Mouse (Mus musculus): Measurements from ENCODE around the gene Magoh. TPM values are rescaled to one million over a fixed set of nuclear protein-coding genes. Genes with fewer than 3 reads are reported as not detected.

The Magoh gene
- polyA plus RNA-seq, 1 experiment = 28.4 TPM

DNA sequence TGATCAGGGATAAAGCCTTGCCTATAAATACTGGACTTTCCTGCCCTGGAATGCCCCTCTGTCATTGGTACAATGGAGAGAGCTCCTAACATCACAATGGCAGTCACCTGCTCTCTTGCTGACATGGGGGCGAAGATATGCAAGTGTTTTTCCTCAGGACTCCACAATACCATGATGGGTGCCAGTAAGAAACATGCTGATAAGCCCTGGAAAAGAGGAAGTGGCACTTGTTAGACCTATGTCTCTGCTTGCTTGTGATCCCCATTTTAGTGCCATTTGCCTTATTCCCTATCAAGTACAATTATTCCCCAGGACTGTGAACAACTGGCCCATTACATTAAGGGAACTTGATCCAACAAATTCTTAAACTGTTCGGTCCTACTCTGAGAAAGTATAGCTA, 49.2 kb downstream of the Magoh start:
- no peak for TF ChIP-seq CTCF (IDR thresholded peaks at IDR 0.05; ENCODE audit: control insufficient read depth, insufficient read depth, insufficient replicate concordance, low read depth, low read length)
- no peak for TF ChIP-seq POLR2A (IDR thresholded peaks at IDR 0.05; ENCODE audit: control insufficient read depth, low read depth, low read length)
- Histone ChIP-seq H3K4me3 (ENCODE audit: control insufficient read depth, low read depth, low read length) (no peak overlapping the region), H3K4me1 (ENCODE audit: control insufficient read depth, insufficient read depth, low read length) (peaks cover 2% of the 10 kb centered on the region; the same call in 1 of the 2 replicates), H3K27ac (ENCODE audit: control insufficient read depth, insufficient read depth, low read depth, low read length) (no peak overlapping the region), H3K36me3 (ENCODE audit: control insufficient read depth, insufficient read depth, low read length) (no peaks in the 10 kb centered on the region), H3K27me3 (ENCODE audit: control insufficient read depth, insufficient read depth, low read length) (no peaks in the 10 kb centered on the region)

DNA sequence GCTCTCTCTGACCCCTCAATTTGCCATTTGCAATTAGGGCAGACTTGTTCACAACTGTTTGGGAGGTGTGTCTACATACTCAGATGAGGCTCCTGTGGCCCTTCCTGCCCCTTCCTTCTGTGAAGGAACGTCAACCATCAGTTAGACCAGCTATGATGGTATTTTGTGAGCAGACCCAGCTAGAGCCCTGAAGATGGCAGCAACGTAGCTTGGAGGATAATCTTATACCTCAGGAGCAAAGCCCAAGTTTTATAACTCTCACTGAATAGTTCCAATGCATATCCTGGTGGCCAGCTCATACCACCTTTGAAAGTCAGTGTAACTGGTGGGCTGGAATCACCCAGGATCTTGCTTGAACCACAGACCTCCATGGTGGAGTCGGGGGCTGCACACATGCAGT, 51.9 kb downstream of the Magoh start:
- Histone ChIP-seq H3K27me3 (ENCODE audit: control insufficient read depth, insufficient read depth, low read length) (no peaks in the 10 kb centered on the region), H3K27ac (ENCODE audit: control insufficient read depth, insufficient read depth, low read depth, low read length) (no peak overlapping the region), H3K4me1 (ENCODE audit: control insufficient read depth, insufficient read depth, low read length) (peaks cover 2% of the 10 kb centered on the region; the same call in 1 of the 2 replicates), H3K36me3 (ENCODE audit: control insufficient read depth, insufficient read depth, low read length) (no peaks in the 10 kb centered on the region), H3K4me3 (ENCODE audit: control insufficient read depth, low read depth, low read length) (no peak overlapping the region)
- no peak for TF ChIP-seq CTCF (IDR thresholded peaks at IDR 0.05; ENCODE audit: control insufficient read depth, insufficient read depth, insufficient replicate concordance, low read depth, low read length)
- no peak for TF ChIP-seq POLR2A (IDR thresholded peaks at IDR 0.05; ENCODE audit: control insufficient read depth, low read depth, low read length)

DNA sequence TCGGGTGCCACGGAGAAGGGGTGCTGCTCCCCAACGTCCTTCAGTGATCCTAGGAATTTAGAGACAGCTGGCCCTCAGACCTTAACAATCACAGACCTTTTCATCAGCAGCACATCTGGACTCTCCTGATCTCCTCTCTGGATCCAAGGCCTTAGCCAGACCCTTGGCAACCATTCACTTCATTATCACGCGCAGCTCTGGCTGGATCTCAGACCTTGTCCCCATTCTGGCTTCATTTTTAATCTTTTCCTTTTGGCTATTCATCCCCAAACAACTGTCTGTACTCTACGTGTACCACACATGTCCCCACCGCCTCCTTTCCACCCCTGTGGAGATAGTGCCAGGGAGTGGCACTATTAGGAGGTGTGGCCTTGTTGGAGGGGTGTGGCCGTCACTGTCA, 53.7 kb downstream of the Magoh start:
- Histone ChIP-seq H3K27ac (ENCODE audit: control insufficient read depth, insufficient read depth, low read depth, low read length) (no peak overlapping the region), H3K4me3 (ENCODE audit: control insufficient read depth, low read depth, low read length) (no peak overlapping the region), H3K36me3 (ENCODE audit: control insufficient read depth, insufficient read depth, low read length) (no peaks in the 10 kb centered on the region), H3K27me3 (ENCODE audit: control insufficient read depth, insufficient read depth, low read length) (no peaks in the 10 kb centered on the region), H3K4me1 (ENCODE audit: control insufficient read depth, insufficient read depth, low read length) (peaks cover 2% of the 10 kb centered on the region; the same call in 1 of the 2 replicates)
- TF ChIP-seq CTCF (IDR thresholded peaks at IDR 0.05; ENCODE audit: control insufficient read depth, insufficient read depth, insufficient replicate concordance, low read depth, low read length) (no peak), POLR2A (IDR thresholded peaks at IDR 0.05; ENCODE audit: control insufficient read depth, low read depth, low read length) (no peak)

DNA sequence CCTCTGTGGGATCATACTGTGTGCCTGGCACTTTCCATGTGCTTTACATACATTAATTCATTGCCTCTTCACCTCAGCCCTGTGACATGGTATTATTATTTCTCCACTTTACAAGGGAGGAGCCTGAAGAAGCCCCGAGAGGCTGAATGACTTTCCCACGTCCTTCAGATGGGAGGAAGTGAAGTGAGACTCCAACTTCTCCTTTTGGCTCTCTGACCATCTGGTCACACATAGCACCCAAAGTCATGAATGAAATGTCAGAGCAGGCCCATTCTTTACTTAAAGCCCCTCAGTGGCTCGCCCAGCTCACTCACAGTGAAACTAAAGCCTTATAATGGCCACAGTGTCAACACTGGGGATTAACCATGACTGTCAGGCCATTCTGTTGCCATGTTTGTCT, 55.7 kb downstream of the Magoh start:
- no peak overlapping the region for H3K27ac ChIP-seq (ENCODE audit: control insufficient read depth, insufficient read depth, low read depth, low read length)
- H3K27me3 ChIP-seq (ENCODE audit: control insufficient read depth, insufficient read depth, low read length) = no peaks in the 10 kb centered on the region
- TF ChIP-seq CTCF (IDR thresholded peaks at IDR 0.05; ENCODE audit: control insufficient read depth, insufficient read depth, insufficient replicate concordance, low read depth, low read length) (no peak), POLR2A (IDR thresholded peaks at IDR 0.05; ENCODE audit: control insufficient read depth, low read depth, low read length) (no peak)
- H3K4me3 ChIP-seq (ENCODE audit: control insufficient read depth, low read depth, low read length) = no peak overlapping the region
- peaks cover 2% of the 10 kb centered on the region; the same call in 1 of the 2 replicates for H3K4me1 ChIP-seq (ENCODE audit: control insufficient read depth, insufficient read depth, low read length)
- H3K36me3 ChIP-seq (ENCODE audit: control insufficient read depth, insufficient read depth, low read length) = no peaks in the 10 kb centered on the region

Other genes starting within 250 kb of the Magoh start
- 921 and 1,095 TPM in 2 replicates for gene Dmrtb1, start 195.5 kb upstream of the Magoh start, polyA plus RNA-seq (2012; rRNA removed)
- gene Lrp8, start 77.5 kb upstream of the Magoh start, polyA plus RNA-seq (2012; rRNA removed) = 87.5 and 89.2 TPM in 2 replicates
- gene 0610037L13Rik, start 10.1 kb downstream of the Magoh start, polyA plus RNA-seq (2012; rRNA removed) = 63.4 and 77.6 TPM in 2 replicates
- gene Cpt2, start 43.9 kb downstream of the Magoh start, polyA plus RNA-seq (2012; rRNA removed) = 44.1 and 52.1 TPM in 2 replicates
- 2.2 and 2.9 TPM in 2 replicates for gene Slc1a7, start 88.6 kb downstream of the Magoh start, polyA plus RNA-seq (2012; rRNA removed)
- 1.5 and 2.2 TPM in 2 replicates for gene Podn, start 216.7 kb downstream of the Magoh start, polyA plus RNA-seq (2012; rRNA removed)